Mouse (Mus musculus) ES-E14 (cell line): ENCODE data around the gene Ret. TPM values are rescaled to one million over a fixed set of nuclear protein-coding genes. Genes with fewer than 3 reads are reported as not detected.

Source experiments
- DNase-seq: peaks from one replicate; pipeline ENCODE4 v3.0.0-alpha.2; 2013; ENCODE audit warnings: low read depth, low spot score
- H3K27ac ChIP-seq: 2 replicates; pipeline ENCODE4 v1.5.1; 2012; ENCODE audit warnings: low read depth, mild to moderate bottlenecking, low read length, moderate library complexity, mixed read lengths; ENCODE audit not compliant: poor library complexity, insufficient read depth, severe bottlenecking
- H3K36me3 ChIP-seq: 2 replicates; pipeline ENCODE4 v1.6.1; 2012; ENCODE audit warnings: mild to moderate bottlenecking, low read length, moderate library complexity, mixed read lengths; ENCODE audit not compliant: control insufficient read depth, poor library complexity, insufficient read depth, severe bottlenecking
- H3K4me1 ChIP-seq, 2 experiments: fragments of 150-350 bp in 1 of 2; sonication (generic) in 1 of 2; 2 replicates each; pipeline ENCODE4 v1.6.1; 2012; ENCODE audit warnings: low read length in 2 of 2, mild to moderate bottlenecking in 1 of 2, mixed read lengths in 1 of 2; ENCODE audit not compliant: control insufficient read depth in 2 of 2, insufficient read depth in 2 of 2, poor library complexity in 1 of 2
- H3K4me3 ChIP-seq, 2 experiments: fragments of 150-350 bp in 1 of 2; sonication (generic) in 1 of 2; 2 replicates each; pipeline ENCODE4 v1.5.1; 2012; ENCODE audit warnings: low read length in 2 of 2, low read depth in 1 of 2, mild to moderate bottlenecking in 1 of 2, mixed read lengths in 1 of 2; ENCODE audit not compliant: insufficient read depth in 1 of 2, poor library complexity in 1 of 2, severe bottlenecking in 1 of 2
- H3K9ac ChIP-seq: 2 replicates; pipeline ENCODE4 v1.6.1; 2012; ENCODE audit warnings: low read depth, mild to moderate bottlenecking, low read length, mixed read lengths; ENCODE audit not compliant: poor library complexity, insufficient read depth, severe bottlenecking
- H3K9me3 ChIP-seq: fragments of 150-350 bp; sonication (generic); 2 replicates; pipeline ENCODE4 v1.6.1; 2012; ENCODE audit warnings: low read depth, mild to moderate bottlenecking, low read length; ENCODE audit not compliant: control insufficient read depth, insufficient read depth
- CHD2 ChIP-seq: IDR thresholded peaks from 2 replicates; pipeline ENCODE4 v1.6.1; 2014; ENCODE audit warnings: mild to moderate bottlenecking, low read depth, low read length, inconsistent platforms
- HCFC1 ChIP-seq: IDR thresholded peaks from 2 replicates; pipeline ENCODE4 v1.6.1; 2012; ENCODE audit warnings: low read length, inconsistent platforms, borderline replicate concordance; ENCODE audit not compliant: insufficient read depth
- MAFK ChIP-seq: IDR thresholded peaks from 2 replicates; pipeline ENCODE4 v1.6.1; 2014; ENCODE audit warnings: mild to moderate bottlenecking, low read depth, low read length, inconsistent platforms; ENCODE audit not compliant: insufficient read depth
- ZC3H11A ChIP-seq: IDR thresholded peaks from 2 replicates; pipeline ENCODE4 v1.6.1; 2012; ENCODE audit warnings: low read depth, mild to moderate bottlenecking, inconsistent platforms, low read length, borderline replicate concordance
- ZNF384 ChIP-seq: IDR thresholded peaks from 2 replicates; pipeline ENCODE4 v1.6.1; 2012; ENCODE audit warnings: low read depth, low read length, inconsistent platforms
- in situ Hi-C, 2 experiments: fragments of 600-800 bp; cut with MboI; formaldehyde crosslinking; loops; one replicate each; pipeline ENCODE4 v1.15.1; 2025; ENCODE audit warnings: low sequenced_read_pairs in 2 of 2, inconsistent platforms in 1 of 2; ENCODE audit not compliant: unreplicated experiment in 2 of 2
- total RNA-seq: library from RNA; depleted of rRNA; stranded (reverse); fragments of 300-350 nt; gene quantifications from 2 replicates; pipeline ENCODE4 v1.2.3, GENCODE M21; 2012; rRNA removed

Ret gene
- total RNA-seq, 1 experiment, result 1.4 TPM

GRCm38 (mm10) chr6:118127827-118128487, 69.6 kb downstream of the Ret start:
- Histone ChIP-seq H3K36me3 (no peaks in the 10 kb centered on the region), H3K27ac (no peak overlapping the region), H3K9ac (no peak overlapping the region), H3K9me3 (no peaks in the 10 kb centered on the region), H3K4me3 (no peak overlapping the region), H3K4me1 (no peaks in the 10 kb centered on the region)
- DNase-seq, result no peak
- TF ChIP-seq MAFK, result no peak
- TF ChIP-seq ZC3H11A, result no peak
- no peak for TF ChIP-seq ZNF384
- TF ChIP-seq CHD2, result no peak
- no peak for TF ChIP-seq HCFC1
- in situ Hi-C loops, result no loop called here

GRCm38 (mm10) chr6:118127198-118127597, 70.3 kb downstream of the Ret start:
- H3K36me3 ChIP-seq, result no peaks in the 10 kb centered on the region
- H3K4me1 ChIP-seq, result no peaks in the 10 kb centered on the region
- H3K27ac ChIP-seq, result no peak overlapping the region
- no peak overlapping the region for H3K9ac ChIP-seq
- no peak overlapping the region for H3K4me3 ChIP-seq
- DNase-seq, result no peak
- TF ChIP-seq ZC3H11A (no peak), ZNF384 (no peak), CHD2 (no peak), MAFK (no peak), HCFC1 (no peak)
- no peaks in the 10 kb centered on the region for H3K9me3 ChIP-seq
- in situ Hi-C loops, result no loop called here

- Histone ChIP-seq H3K36me3 (no peaks in the 10 kb centered on the region), H3K4me1 (no peaks in the 10 kb centered on the region), H3K4me3 (no peak overlapping the region), H3K9ac (no peak overlapping the region), H3K27ac (no peak overlapping the region), H3K9me3 (no peaks in the 10 kb centered on the region)
- TF ChIP-seq MAFK, result no peak
- no peak for TF ChIP-seq ZC3H11A
- TF ChIP-seq CHD2, result no peak
- no peak for TF ChIP-seq ZNF384
- no peak for TF ChIP-seq HCFC1
- in situ Hi-C loops, result no loop called here
- DNase-seq, result no peak
Observed at GRCm38 (mm10) chr6:118126577-118126976, 70.9 kb downstream of the Ret start.

- TF ChIP-seq ZNF384, result no peak
- TF ChIP-seq ZC3H11A, result no peak
- no peak for TF ChIP-seq HCFC1
- no peak for TF ChIP-seq CHD2
- TF ChIP-seq MAFK, result no peak
Observed at GRCm38 (mm10) chr6:118122767-118123166, 74.8 kb downstream of the Ret start.

GRCm38 (mm10) chr6:118111810-118112209, 85.7 kb downstream of the Ret start:
- Histone ChIP-seq H3K27ac (no peak overlapping the region), H3K9me3 (no peaks in the 10 kb centered on the region), H3K9ac (no peak overlapping the region), H3K4me3 (no peak overlapping the region), H3K36me3 (peaks cover 3% of the 10 kb centered on the region; the same call in 1 of the 2 replicates), H3K4me1 (no peaks in the 10 kb centered on the region)
- in situ Hi-C loops, result no loop called here
- no peak for TF ChIP-seq ZNF384
- TF ChIP-seq CHD2, result no peak
- no peak for TF ChIP-seq ZC3H11A
- TF ChIP-seq HCFC1, result no peak
- no peak for TF ChIP-seq MAFK
- DNase-seq, result no peak

More at GRCm38 (mm10) chr6:118122767-118123166, 74.8 kb downstream of the Ret start:
- in situ Hi-C loops, result no loop called here
- no peaks in the 10 kb centered on the region for H3K36me3 ChIP-seq
- no peaks in the 10 kb centered on the region for H3K4me1 ChIP-seq
- H3K4me3 ChIP-seq, result no peak overlapping the region
- H3K27ac ChIP-seq, result no peak overlapping the region
- no peak for DNase-seq
- no peak overlapping the region for H3K9ac ChIP-seq
- no peaks in the 10 kb centered on the region for H3K9me3 ChIP-seq

Other genes with a start within 250 kb of the Ret start
- 0.94 and 1.3 TPM in 2 replicates for gene Rasgef1a, start 186.3 kb downstream of the Ret start, total RNA-seq
- 6.4 and 9.1 TPM in 2 replicates for gene Csgalnact2, start 58.6 kb downstream of the Ret start, total RNA-seq
- 59.0 and 77.1 TPM in 2 replicates for gene Bms1, start 221.8 kb upstream of the Ret start, total RNA-seq